Mouse (Mus musculus) forebrain, embryonic 11.5 days (tissue): ENCODE results near the gene Ankrd54. TPM values are rescaled to one million over a fixed set of nuclear protein-coding genes. Genes with fewer than 3 reads are reported as not detected.

Experiments
- ATAC-seq: fragments of 200-750 bp; cut with Nextera tagmentation; replicated peaks from 2 replicates; pipeline ENCODE4 v1.8.0; 2017; ENCODE audit warnings: moderate TSS enrichment; ENCODE audit not compliant: low FRiP score
- DNase-seq: peaks from one replicate; pipeline ENCODE4 v3.0.0-alpha.2; 2017; ENCODE audit warnings: low spot score
- H3K27ac ChIP-seq: fragments of 300-500 bp; sonication (generic); 2 replicates; pipeline ENCODE4 v1.5.1; 2014; ENCODE audit warnings: low read depth, low read length
- H3K27me3 ChIP-seq: fragments of 300-500 bp; sonication (generic); 2 replicates; pipeline ENCODE4 v1.6.1; 2014; ENCODE audit warnings: mild to moderate bottlenecking, low read length, mixed read lengths; ENCODE audit not compliant: control insufficient read depth, insufficient read depth
- H3K36me3 ChIP-seq: fragments of 300-500 bp; sonication (generic); 2 replicates; pipeline ENCODE4 v1.6.1; 2014; ENCODE audit warnings: mild to moderate bottlenecking, low read length, moderate library complexity, mixed read lengths; ENCODE audit not compliant: control insufficient read depth, insufficient read depth
- H3K4me1 ChIP-seq: fragments of 300-500 bp; sonication (generic); replicated peaks from 2 replicates; pipeline ENCODE4 v1.6.1; 2014; ENCODE audit warnings: low read length, mixed read lengths; ENCODE audit not compliant: control insufficient read depth, insufficient read depth
- H3K4me2 ChIP-seq: fragments of 300-500 bp; sonication (generic); 2 replicates; pipeline ENCODE4 v1.6.1; 2014; ENCODE audit warnings: low read depth, mild to moderate bottlenecking, low read length, moderate library complexity, mixed read lengths; ENCODE audit not compliant: severe bottlenecking
- H3K4me3 ChIP-seq: fragments of 300-500 bp; sonication (generic); 2 replicates; pipeline ENCODE4 v1.5.1; 2014; ENCODE audit warnings: low read depth, low read length
- H3K9ac ChIP-seq: fragments of 300-500 bp; sonication (generic); 2 replicates; pipeline ENCODE4 v1.6.1; 2014; ENCODE audit warnings: low read length
- H3K9me3 ChIP-seq: fragments of 300-500 bp; sonication (generic); 2 replicates; pipeline ENCODE4 v1.6.1; 2016; ENCODE audit warnings: low read length, mixed read lengths; ENCODE audit not compliant: control insufficient read depth
- WGBS: fragments of 180-500 bp; shearing (Covaris S2); extraction: QIAGEN DNeasy Blood & Tissue Kit; methylation state at CpG from one replicate; pipeline ENCODE4 v1.1.7; 2014; 5-methylcytosine and 5-hydroxymethylcytosine counted together
- polyA plus RNA-seq: library from polyadenylated mRNA; unstranded; fragments of >200 nt; fragmentation: Nextera tagmentation; extraction: Ambion mirVana; gene quantifications from 2 replicates; pipeline ENCODE4 v1.2.1, GENCODE M21; 2014

The Ankrd54 gene
- polyA plus RNA-seq, 1 experiment from 2014 or later = 61.6 TPM

GRCm38 (mm10) chr15:79095483-79095882, 32.8 kb upstream of the Ankrd54 start:
- Histone ChIP-seq H3K4me1 (no peaks in the 10 kb centered on the region), H3K4me2 (no peak overlapping the region), H3K27ac (no peak overlapping the region), H3K9ac (no peak overlapping the region), H3K4me3 (no peak overlapping the region), H3K36me3 (peaks cover 7% of the 10 kb centered on the region; the same call in 1 of the 2 replicates), H3K27me3 (no peaks in the 10 kb centered on the region), H3K9me3 (no peaks in the 10 kb centered on the region)
- ATAC-seq = no peak
- 91% methylated on average over 5 of the region's 5 CpGs for WGBS
- DNase-seq = no peak

GRCm38 (mm10) chr15:79093083-79093839, 30.6 kb upstream of the Ankrd54 start:
- H3K9ac ChIP-seq = no peak overlapping the region
- no peaks in the 10 kb centered on the region for H3K4me1 ChIP-seq
- H3K9me3 ChIP-seq = no peaks in the 10 kb centered on the region
- ATAC-seq = no peak
- H3K4me3 ChIP-seq = no peak overlapping the region
- 85% methylated on average over 7 of the region's 7 CpGs for WGBS
- H3K27me3 ChIP-seq = no peaks in the 10 kb centered on the region
- H3K4me2 ChIP-seq = no peak overlapping the region
- no peak for DNase-seq
- peaks cover 14% of the 10 kb centered on the region; the same call in 1 of the 2 replicates for H3K36me3 ChIP-seq
- no peak overlapping the region for H3K27ac ChIP-seq

GRCm38 (mm10) chr15:79092284-79092683, 29.6 kb upstream of the Ankrd54 start:
- Histone ChIP-seq H3K27me3 (no peaks in the 10 kb centered on the region), H3K9ac (no peak overlapping the region), H3K4me3 (no peak overlapping the region), H3K4me1 (no peaks in the 10 kb centered on the region), H3K9me3 (no peaks in the 10 kb centered on the region), H3K27ac (no peak overlapping the region), H3K36me3 (peaks cover 17% of the 10 kb centered on the region; the same call in 1 of the 2 replicates), H3K4me2 (no peak overlapping the region)
- 91% methylated on average over 6 of the region's 6 CpGs for WGBS
- no peak for ATAC-seq
- no peak for DNase-seq

- DNase-seq = no peak
- H3K4me2 ChIP-seq = no peak overlapping the region
- no peak overlapping the region for H3K9ac ChIP-seq
- ATAC-seq = no peak
- no peaks in the 10 kb centered on the region for H3K9me3 ChIP-seq
- peaks cover 4% of the 10 kb centered on the region; the same call in 1 of the 2 replicates for H3K4me1 ChIP-seq
- H3K27ac ChIP-seq = no peak overlapping the region
- H3K4me3 ChIP-seq = no peak overlapping the region
- no peaks in the 10 kb centered on the region for H3K27me3 ChIP-seq
- peaks cover 36% of the 10 kb centered on the region for H3K36me3 ChIP-seq
- 100% methylated on average over 7 of the region's 7 CpGs for WGBS
Measured at GRCm38 (mm10) chr15:79079567-79079966, 16.9 kb upstream of the Ankrd54 start.

- H3K4me3 ChIP-seq = peak overlapping the region; percentile 92
- peak overlapping the region; percentile 88 for H3K4me2 ChIP-seq
- H3K36me3 ChIP-seq = peaks cover 17% of the 10 kb centered on the region
- H3K27me3 ChIP-seq = no peaks in the 10 kb centered on the region
- DNase-seq (no peak), ATAC-seq (no peak)
- peak overlapping the region; percentile 87 for H3K9ac ChIP-seq
- no peaks in the 10 kb centered on the region for H3K9me3 ChIP-seq
- no peak overlapping the region for H3K27ac ChIP-seq
- H3K4me1 ChIP-seq = peaks cover 7% of the 10 kb centered on the region; the same call in 1 of the 2 replicates
- 42% methylated on average over 15 of the region's 15 CpGs for WGBS
Measured at GRCm38 (mm10) chr15:79075658-79076365, 13.1 kb upstream of the Ankrd54 start.

- no peaks in the 10 kb centered on the region for H3K27me3 ChIP-seq
- ATAC-seq = peak; percentile 87
- H3K36me3 ChIP-seq = peaks cover 17% of the 10 kb centered on the region
- peaks cover 7% of the 10 kb centered on the region; the same call in 1 of the 2 replicates for H3K4me1 ChIP-seq
- under 1% methylated on average over 47 of the region's 49 CpGs for WGBS
- no peaks in the 10 kb centered on the region for H3K9me3 ChIP-seq
- peak within 1 kb of the TSS; percentile 87 for H3K9ac ChIP-seq
- peak within 1 kb of the TSS; percentile 87 for H3K27ac ChIP-seq
- peak within 1 kb of the TSS; percentile 88 for H3K4me2 ChIP-seq
- peak within 1 kb of the TSS; percentile 92 for H3K4me3 ChIP-seq
- DNase-seq = peak; percentile 93
Measured at GRCm38 (mm10) chr15:79074913-79075532, 12.3 kb upstream of the Ankrd54 start, which contains the start of gene Eif3l. Gene Eif3l, plus strand, starts transcription at chr15:79075179.

GRCm38 (mm10) chr15:79074446-79074845, 11.8 kb upstream of the Ankrd54 start:
- H3K36me3 ChIP-seq = peaks cover 13% of the 10 kb centered on the region
- H3K9ac ChIP-seq = peak overlapping the region; percentile 87
- no peaks in the 10 kb centered on the region for H3K27me3 ChIP-seq
- DNase-seq (no peak), ATAC-seq (no peak)
- WGBS = 39% methylated on average over 10 of the region's 10 CpGs
- H3K4me3 ChIP-seq = peak overlapping the region; percentile 92
- peak overlapping the region; percentile 87 for H3K27ac ChIP-seq
- peak overlapping the region; percentile 88 for H3K4me2 ChIP-seq
- H3K9me3 ChIP-seq = no peaks in the 10 kb centered on the region
- H3K4me1 ChIP-seq = peaks cover 7% of the 10 kb centered on the region; the same call in 1 of the 2 replicates

GRCm38 (mm10) chr15:79073752-79074151, 11.1 kb upstream of the Ankrd54 start:
- Histone ChIP-seq H3K4me2 (no peak overlapping the region), H3K4me1 (peaks cover 7% of the 10 kb centered on the region; the same call in 1 of the 2 replicates), H3K4me3 (no peak overlapping the region), H3K27me3 (no peaks in the 10 kb centered on the region), H3K27ac (no peak overlapping the region), H3K36me3 (peaks cover 7% of the 10 kb centered on the region), H3K9ac (no peak overlapping the region), H3K9me3 (no peaks in the 10 kb centered on the region)
- DNase-seq (no peak), ATAC-seq (no peak)
